Mouse (Mus musculus) bone marrow, adult 2 months (tissue): Measurements from ENCODE around the gene Olfr10.

Source experiments
- CTCF ChIP-seq: fragments of 200-500 bp; IDR thresholded peaks from 2 replicates; pipeline ENCODE4 v1.5.1; 2011; ENCODE audit warnings: low read length, control low read depth; ENCODE audit not compliant: control insufficient read depth, insufficient read depth
- POLR2A ChIP-seq: fragments of 200-500 bp; IDR thresholded peaks from 2 replicates; pipeline ENCODE4 v1.6.1; 2011; ENCODE audit warnings: low read depth, mild to moderate bottlenecking, control low read depth, low read length, borderline replicate concordance; ENCODE audit not compliant: control insufficient read depth

DNA sequence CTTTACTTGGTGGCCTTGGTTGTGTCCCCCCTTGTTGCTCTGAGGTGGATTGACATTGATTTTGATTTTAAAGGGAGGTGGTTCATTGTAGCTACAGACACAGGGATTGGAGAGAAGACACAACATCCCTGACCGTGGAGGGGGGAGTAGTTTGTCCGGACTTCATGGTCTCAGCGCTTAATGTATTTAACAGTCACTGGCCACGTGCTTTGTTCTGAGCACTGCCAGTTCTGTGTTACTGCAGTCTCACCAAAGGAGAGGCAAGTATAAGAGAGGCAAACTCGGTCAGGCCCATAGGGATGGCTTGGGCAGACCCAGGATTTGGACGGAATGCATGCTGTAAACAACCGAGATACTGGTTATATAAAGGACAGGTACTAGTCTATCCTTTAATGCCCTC, 40.5 kb upstream of the Olfr10 start:
- TF ChIP-seq CTCF: no peak
- TF ChIP-seq POLR2A: no peak
